Mouse (Mus musculus) forebrain, postnatal 0 days (tissue): ENCODE data around the gene Hoxa7. TPM values are rescaled to one million over a fixed set of nuclear protein-coding genes. Genes with fewer than 3 reads are reported as not detected.
A peak's percentile ranks its signal among the peaks of the same experiment; 100 is the strongest.

ENCODE experiments used
- ATAC-seq: fragments of 200-750 bp; cut with Nextera tagmentation; 2 replicates; pipeline ENCODE4 v1.8.0; 2017; ENCODE audit warnings: mild to moderate bottlenecking, moderate library complexity
- DNase-seq: peaks from one replicate; pipeline ENCODE4 v3.0.0-alpha.2; 2015
- H3K27ac ChIP-seq: fragments of 300-500 bp; sonication (generic); 2 replicates; pipeline ENCODE4 v1.5.1; 2014; ENCODE audit warnings: low read depth, mild to moderate bottlenecking, antibody characterized with exemption, low read length, moderate library complexity, mixed read lengths
- H3K27me3 ChIP-seq: fragments of 300-500 bp; sonication (generic); 2 replicates; pipeline ENCODE4 v1.6.1; 2014; ENCODE audit warnings: mild to moderate bottlenecking, low read length, mixed read lengths; ENCODE audit not compliant: insufficient read depth
- H3K36me3 ChIP-seq: fragments of 300-500 bp; sonication (generic); 2 replicates; pipeline ENCODE4 v1.6.1; 2014; ENCODE audit warnings: mild to moderate bottlenecking, moderate library complexity; ENCODE audit not compliant: insufficient read depth
- H3K4me1 ChIP-seq: fragments of 300-500 bp; sonication (generic); 2 replicates; pipeline ENCODE4 v1.6.1; 2014; ENCODE audit warnings: antibody characterized with exemption; ENCODE audit not compliant: insufficient read depth
- H3K4me2 ChIP-seq: fragments of 300-500 bp; sonication (generic); 2 replicates; pipeline ENCODE4 v1.6.1; 2014; ENCODE audit warnings: low read depth, mild to moderate bottlenecking, moderate library complexity
- H3K4me3 ChIP-seq: fragments of 300-500 bp; sonication (generic); 2 replicates; pipeline ENCODE4 v1.5.1; 2014; ENCODE audit warnings: low read depth, low read length, mixed read lengths
- H3K9ac ChIP-seq: fragments of 300-500 bp; sonication (generic); 2 replicates; pipeline ENCODE4 v1.6.1; 2014; ENCODE audit warnings: mild to moderate bottlenecking
- H3K9me3 ChIP-seq: fragments of 300-500 bp; sonication (generic); 2 replicates; pipeline ENCODE4 v1.6.1; 2016; ENCODE audit warnings: low read length
- CTCF ChIP-seq: sonication (generic); IDR thresholded peaks from 2 replicates; pipeline ENCODE4 v1.5.1; 2016; ENCODE audit warnings: antibody characterized with exemption, control low read depth, low read depth
- WGBS: fragments of 180-500 bp; shearing (Covaris S2); extraction: QIAGEN DNeasy Blood & Tissue Kit; methylation state at CpG from one replicate; pipeline ENCODE4 v1.1.7; 2014; 5-methylcytosine and 5-hydroxymethylcytosine counted together
- polyA plus RNA-seq: library from polyadenylated mRNA; unstranded; fragments of >200 nt; fragmentation: Nextera tagmentation; extraction: Ambion mirVana; gene quantifications from 2 replicates; pipeline ENCODE4 v1.2.1, GENCODE M21; 2015
- total RNA-seq: library from RNA; depleted of rRNA; stranded (reverse); fragments of >200 nt; gene quantifications from 2 replicates; pipeline ENCODE4 v1.2.3, GENCODE M21; 2014

The Hoxa7 gene
- total and polyA plus RNA-seq, 2 experiments from 2014 or later = not detected

DNA sequence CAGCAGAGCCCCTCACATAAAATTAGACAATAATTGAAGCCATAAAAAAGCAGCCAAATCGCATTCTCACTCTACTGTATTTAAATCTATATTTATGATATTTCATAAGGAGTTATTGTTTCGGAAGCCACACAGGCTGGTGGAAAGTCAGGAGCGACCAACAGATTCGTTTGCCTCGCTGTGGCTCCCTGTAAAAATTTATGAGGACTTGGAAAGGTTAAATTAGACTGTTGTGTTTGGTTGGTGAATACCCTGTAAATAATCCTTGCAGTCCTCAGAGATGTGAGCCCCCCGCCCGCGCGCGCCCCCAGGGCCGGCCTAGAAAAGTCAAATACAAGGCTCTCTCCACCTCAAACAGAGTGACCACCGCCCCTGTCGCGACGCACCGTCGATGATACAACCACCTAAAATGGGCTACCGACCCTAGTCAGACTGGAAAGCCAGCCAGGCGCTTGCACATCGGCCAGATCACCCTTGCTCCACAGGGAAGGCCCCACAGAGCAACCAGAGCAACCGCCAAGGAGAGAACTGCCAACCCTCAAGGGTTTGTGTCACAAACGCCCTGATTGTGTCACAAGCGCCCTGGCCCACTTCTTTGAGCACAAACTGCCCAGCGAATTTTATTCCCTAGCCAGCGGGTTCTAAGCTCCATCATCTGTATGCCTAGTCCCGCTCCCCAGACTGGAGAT, 5.1 kb upstream of the Hoxa7 start:
- Histone ChIP-seq H3K27me3 (peaks cover 95% of the 10 kb centered on the region), H3K36me3 (no peaks in the 10 kb centered on the region), H3K4me2 (no peak overlapping the region), H3K9ac (no peak overlapping the region), H3K4me3 (no peak overlapping the region), H3K9me3 (no peaks in the 10 kb centered on the region), H3K4me1 (no peaks in the 10 kb centered on the region), H3K27ac (no peak overlapping the region)
- WGBS = 4% methylated on average over 26 of the region's 26 CpGs
- TF ChIP-seq CTCF = no peak
- ATAC-seq (no peak), DNase-seq (no peak)

DNA sequence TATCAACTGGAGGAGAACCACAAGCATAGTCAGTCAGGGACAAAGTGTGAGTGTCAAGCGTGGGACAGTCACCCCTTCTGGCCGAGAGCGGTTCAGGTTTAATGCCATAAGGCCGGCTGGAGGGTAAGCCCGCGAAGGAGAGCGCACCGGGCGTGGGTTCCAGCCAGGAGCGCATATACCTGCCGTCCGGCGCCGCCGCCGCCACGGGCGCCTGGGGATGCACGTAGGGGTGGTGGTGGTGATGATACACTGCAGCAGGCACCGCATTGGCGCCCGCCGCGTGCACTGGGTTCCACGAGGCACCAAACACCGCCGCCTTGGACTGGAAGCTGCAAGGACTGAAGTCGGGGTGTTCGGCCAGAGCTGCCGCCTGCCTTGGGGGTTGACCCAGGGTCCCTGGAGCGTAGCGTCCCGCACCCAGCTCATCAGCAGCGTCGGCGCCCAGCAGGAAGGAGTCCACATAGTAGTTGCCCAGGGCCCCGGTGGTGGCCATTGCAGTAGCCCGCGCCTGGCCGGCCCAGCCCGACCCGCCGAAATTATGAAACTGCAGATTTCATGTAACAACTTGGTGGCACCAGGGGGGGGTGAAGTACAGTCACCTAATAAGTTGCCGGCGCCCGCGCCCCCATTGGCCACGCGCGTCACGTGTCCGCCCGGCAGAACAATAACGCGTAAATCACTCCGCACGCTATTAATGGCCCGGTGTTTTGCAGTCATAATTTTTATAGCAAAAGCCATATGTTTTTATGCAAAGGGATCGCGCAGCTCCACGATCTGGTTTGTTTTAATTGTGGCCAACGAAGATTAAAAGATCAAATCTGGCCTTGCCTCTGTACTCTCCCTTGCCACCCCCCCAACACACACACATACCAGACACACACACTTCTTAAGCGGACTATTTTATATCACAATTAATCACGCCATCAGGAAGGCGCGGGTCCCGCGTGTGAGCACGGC, 4.2 kb upstream of the Hoxa7 start:
- H3K9ac ChIP-seq = no peak overlapping the region
- DNase-seq = no peak
- no peak for ATAC-seq
- no peak overlapping the region for H3K4me2 ChIP-seq
- no peak for TF ChIP-seq CTCF
- H3K4me1 ChIP-seq = no peaks in the 10 kb centered on the region
- H3K27ac ChIP-seq = no peak overlapping the region
- H3K9me3 ChIP-seq = no peaks in the 10 kb centered on the region
- no peak overlapping the region for H3K4me3 ChIP-seq
- WGBS = 3% methylated on average over 69 of the region's 69 CpGs
- no peaks in the 10 kb centered on the region for H3K36me3 ChIP-seq
- H3K27me3 ChIP-seq = peaks cover 96% of the 10 kb centered on the region

DNA sequence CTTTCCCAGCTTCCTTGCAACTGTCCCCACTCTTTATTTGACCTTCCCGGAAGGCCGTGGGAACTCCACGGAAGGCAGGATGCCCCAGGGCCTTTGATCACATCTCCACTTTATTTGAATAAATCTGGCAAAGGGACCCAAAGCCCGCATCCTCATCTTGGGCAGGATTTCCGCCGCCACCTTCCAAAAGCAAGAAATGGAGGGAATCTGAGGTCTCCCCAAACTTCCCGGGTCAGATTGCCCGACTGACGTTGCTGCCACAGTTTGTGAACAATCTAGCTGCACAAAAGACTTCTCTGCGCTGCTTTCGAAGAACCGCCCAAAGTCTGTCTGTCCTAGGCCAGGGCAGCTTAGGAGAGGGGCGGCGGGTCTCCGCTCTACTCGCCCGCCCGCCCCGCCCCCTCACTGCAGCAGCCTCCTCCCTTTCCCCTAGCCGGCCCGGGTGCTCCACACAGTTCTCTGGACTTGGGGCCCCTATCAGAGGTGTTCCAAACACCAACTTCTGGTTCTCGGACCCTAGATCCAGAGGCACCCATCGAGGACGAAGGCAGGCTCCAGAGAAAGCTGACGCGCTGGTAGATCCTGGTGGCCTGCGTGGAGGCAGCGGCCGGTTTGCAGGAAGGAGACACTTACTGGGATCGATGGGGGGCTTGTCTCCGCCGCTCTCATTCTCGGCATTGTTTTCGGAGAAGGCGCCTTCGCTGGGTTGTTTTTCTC, 3.4 kb upstream of the Hoxa7 start:
- 2% methylated on average over 36 of the region's 36 CpGs for WGBS
- DNase-seq = no peak
- no peak for TF ChIP-seq CTCF

DNA sequence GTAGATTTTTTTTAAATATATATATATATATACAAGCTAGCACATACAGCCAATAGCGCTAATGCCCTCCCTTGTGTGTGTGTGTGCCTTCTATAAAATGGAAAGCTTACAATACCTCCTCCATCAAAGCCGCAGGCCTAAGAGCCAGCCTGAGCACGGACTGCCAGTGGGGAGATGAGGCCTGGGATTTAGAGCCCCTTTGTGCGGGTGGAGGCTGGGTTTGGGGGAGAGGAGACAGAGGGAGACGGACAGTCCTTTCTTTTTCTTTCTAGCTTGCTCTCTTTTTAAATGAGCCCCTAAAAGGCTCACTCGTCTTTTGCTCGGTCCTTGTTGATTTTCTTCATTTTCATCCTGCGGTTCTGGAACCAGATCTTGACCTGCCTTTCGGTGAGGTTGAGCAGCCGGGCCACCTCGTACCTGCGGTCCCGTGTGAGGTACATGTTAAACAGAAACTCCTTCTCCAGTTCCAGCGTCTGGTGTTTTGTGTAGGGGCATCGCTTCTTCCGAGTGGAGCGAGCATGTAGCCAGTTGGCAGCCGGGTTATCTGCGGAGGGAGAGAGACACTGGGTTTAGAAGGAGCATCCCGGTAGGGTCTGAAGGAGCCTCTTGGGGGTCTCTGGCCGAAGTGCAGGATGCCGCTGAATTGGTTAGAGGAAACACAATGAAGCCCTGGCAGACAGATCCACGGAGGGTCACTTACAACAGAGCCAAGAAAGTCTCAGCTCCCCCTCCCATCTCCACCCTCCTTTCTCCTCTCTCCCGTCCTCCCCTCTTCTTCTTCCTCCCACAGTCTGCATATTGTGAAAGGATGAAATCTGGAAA, 2.5 kb upstream of the Hoxa7 start:
- Histone ChIP-seq H3K27ac (no peak overlapping the region), H3K4me3 (no peak overlapping the region), H3K4me2 (no peak overlapping the region), H3K27me3 (peaks cover 98% of the 10 kb centered on the region), H3K4me1 (no peaks in the 10 kb centered on the region), H3K9ac (no peak overlapping the region), H3K36me3 (no peaks in the 10 kb centered on the region), H3K9me3 (no peaks in the 10 kb centered on the region)
- WGBS = 3% methylated on average over 24 of the region's 24 CpGs
- DNase-seq = no peak
- ATAC-seq = no peak
- no peak for TF ChIP-seq CTCF

More for the DNA sequence above, 3.4 kb upstream of the Hoxa7 start:
- H3K27ac ChIP-seq = no peak overlapping the region
- H3K9me3 ChIP-seq = no peaks in the 10 kb centered on the region
- no peak overlapping the region for H3K9ac ChIP-seq
- no peaks in the 10 kb centered on the region for H3K36me3 ChIP-seq
- H3K4me1 ChIP-seq = no peaks in the 10 kb centered on the region
- no peak for ATAC-seq
- H3K4me2 ChIP-seq = no peak overlapping the region
- H3K4me3 ChIP-seq = no peak overlapping the region
- H3K27me3 ChIP-seq = peaks cover 96% of the 10 kb centered on the region

DNA sequence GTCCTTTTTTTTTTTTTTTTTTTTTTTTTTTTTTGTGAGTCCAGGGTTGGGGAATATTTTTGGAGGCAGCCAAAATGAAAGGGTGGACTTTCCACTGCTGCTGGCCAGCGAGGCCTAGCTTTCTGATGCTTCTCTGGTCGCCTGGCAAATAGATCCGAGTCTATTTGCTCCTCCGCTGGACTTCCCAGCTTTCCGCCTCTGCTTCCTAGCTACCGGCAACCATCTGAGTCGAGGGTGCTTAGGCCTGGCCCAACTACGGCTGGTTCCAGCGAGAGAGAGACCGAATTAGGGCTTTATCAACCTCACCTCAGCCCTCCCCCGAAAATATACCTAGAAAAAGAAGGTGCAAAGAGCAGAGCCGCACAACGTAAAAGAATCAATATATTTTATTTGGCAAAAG, 1.1 kb upstream of the Hoxa7 start:
- WGBS = 15% methylated on average over 13 of the region's 13 CpGs
- no peaks in the 10 kb centered on the region for H3K9me3 ChIP-seq
- no peak for ATAC-seq
- no peak overlapping the region for H3K4me2 ChIP-seq
- H3K4me1 ChIP-seq = no peaks in the 10 kb centered on the region
- H3K9ac ChIP-seq = no peak overlapping the region
- no peak overlapping the region for H3K4me3 ChIP-seq
- peaks cover 99% of the 10 kb centered on the region for H3K27me3 ChIP-seq
- DNase-seq = no peak
- no peak overlapping the region for H3K27ac ChIP-seq
- no peaks in the 10 kb centered on the region for H3K36me3 ChIP-seq
- no peak for TF ChIP-seq CTCF

DNA sequence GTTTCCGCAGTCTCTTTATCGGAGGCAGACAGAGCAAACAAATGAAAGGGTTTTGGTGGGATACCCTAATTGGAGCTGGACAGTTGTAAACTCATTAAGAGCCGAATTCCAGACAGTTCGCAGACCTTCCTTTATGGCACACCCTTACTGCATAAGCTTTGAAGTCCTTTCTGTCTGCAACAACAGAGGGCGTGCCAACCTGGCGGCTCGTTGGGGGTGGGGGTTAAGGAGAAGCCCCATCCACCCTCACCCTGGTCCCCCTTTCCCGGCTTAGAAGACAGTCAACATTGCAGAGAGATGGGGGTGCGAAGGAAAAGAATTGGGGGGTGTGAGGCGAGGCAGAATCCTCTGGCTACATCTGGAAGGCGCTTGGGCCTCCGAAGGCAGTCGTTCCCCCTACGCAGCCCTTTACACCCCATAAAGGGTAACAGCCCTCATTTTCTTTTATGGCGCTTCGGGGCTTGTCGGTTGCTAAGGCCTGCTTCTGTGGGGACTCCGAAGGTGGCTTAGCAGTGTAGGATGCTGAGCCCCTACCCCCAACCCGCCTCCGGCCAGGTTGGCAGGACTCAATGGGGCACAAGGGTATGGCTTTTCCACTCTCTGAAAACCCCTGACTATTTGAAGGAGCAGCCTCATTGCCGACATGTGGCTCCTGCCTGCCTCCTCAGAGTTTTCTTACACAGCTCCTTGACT, 485 bp upstream of the Hoxa7 start:
- no peak for ATAC-seq
- DNase-seq = no peak
- Histone ChIP-seq H3K27me3 (peaks cover 99% of the 10 kb centered on the region), H3K9me3 (no peaks in the 10 kb centered on the region), H3K36me3 (no peaks in the 10 kb centered on the region), H3K27ac (no peak overlapping the region), H3K4me1 (peaks cover 3% of the 10 kb centered on the region; the same call in 1 of the 2 replicates), H3K4me3 (peak overlapping the region; percentile 50), H3K9ac (no peak overlapping the region), H3K4me2 (peak overlapping the region; percentile 88)
- WGBS = 10% methylated on average over 21 of the region's 21 CpGs
- TF ChIP-seq CTCF = no peak
